Mouse (Mus musculus) central nervous system, embryonic 11.5 days (tissue): Measurements from ENCODE around the gene Mylk. TPM values are rescaled to one million over a fixed set of nuclear protein-coding genes. Genes with fewer than 3 reads are reported as not detected.

Source experiments
- polyA plus RNA-seq: library from polyadenylated mRNA; depleted of rRNA; stranded (reverse); fragments of >200 nt; gene quantifications from 2 replicates; pipeline ENCODE4 v1.2.3, GENCODE M21; 2012; rRNA removed

Mylk gene
- 10.2 and 14.0 TPM in 2 replicates for polyA plus RNA-seq

GRCm38 (mm10) chr16:34745065-34745585, at the start of gene Mylk:
Mylk (plus strand) TSS chr16:34745210.

GRCm38 (mm10) chr16:35022242-35023137, 277.5 kb downstream of the Mylk start, which contains the start of gene Hacd2:
Hacd2 (plus strand) TSS chr16:35022428.

Other genes starting within 250 kb of the Mylk start
- 24.3 and 25.3 TPM in 2 replicates for gene Kalrn, start 171.7 kb upstream of the Mylk start, polyA plus RNA-seq
- gene Ropn1, start 95.3 kb upstream of the Mylk start, polyA plus RNA-seq = not detected in 2 replicates
- gene Ccdc14, start 54.6 kb upstream of the Mylk start, polyA plus RNA-seq = 9.9 and 14.5 TPM in 2 replicates